Mouse (Mus musculus): ENCODE results near the gene Bicd2.

DNA sequence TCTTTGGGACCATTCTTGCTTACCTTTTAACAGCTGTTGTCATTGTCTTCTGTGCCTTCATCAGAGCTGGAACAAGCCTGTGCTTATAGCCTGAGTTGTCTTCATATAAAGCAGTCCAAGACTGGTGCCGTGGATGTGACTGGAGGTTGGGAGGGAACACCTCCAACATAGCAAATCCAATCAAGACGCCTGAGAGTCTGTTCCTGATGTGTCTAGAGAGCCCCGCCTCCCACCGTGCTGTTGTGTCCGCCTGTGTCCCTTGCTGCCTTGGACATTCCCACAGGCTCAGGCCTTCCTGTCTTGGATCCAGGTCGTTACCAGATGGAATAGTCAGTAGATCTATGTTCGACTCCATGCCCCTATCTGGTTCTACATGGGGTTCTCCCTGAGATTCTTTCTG is 14.7 kb downstream of the Bicd2 start:
- TF ChIP-seq CTCF (IDR thresholded peaks at IDR 0.05; ENCODE audit: extremely low read depth, insufficient read depth, insufficient read length, insufficient replicate concordance) (no peak), POLR2A (IDR thresholded peaks at IDR 0.05; ENCODE audit: low read depth, low read length) (no peak)
